Mouse (Mus musculus) liver, adult 10 weeks (tissue): Measurements from ENCODE around the gene Nkd2. TPM values are rescaled to one million over a fixed set of nuclear protein-coding genes. Genes with fewer than 3 reads are reported as not detected.

Experiments used
- polyA plus RNA-seq: library from polyadenylated mRNA; stranded (reverse); fragments of 350-450 nt; fragmentation: Illumina TruSeq; extraction: RNeasy Lipid Tissue Mini Kit (QIAGEN cat#74804); gene quantifications from one replicate; pipeline ENCODE4 v1.2.3, GENCODE M21; 2014; ENCODE audit warnings: low read depth, low replicate concordance

The Nkd2 gene
- not detected for polyA plus RNA-seq

GRCm38 (mm10) chr13:73847465-73847836 is at the start of gene Nkd2:
Gene Nkd2, minus strand, starts transcription at chr13:73847631.

Other genes starting within 250 kb of the Nkd2 start
- 58.1 TPM for gene Clptm1l, start 243.6 kb downstream of the Nkd2 start, polyA plus RNA-seq
- 2.1 TPM for gene Tert, start 220.7 kb downstream of the Nkd2 start, polyA plus RNA-seq
- gene Slc6a18, start 169.6 kb downstream of the Nkd2 start, polyA plus RNA-seq, result not detected
- 0.21 TPM for gene Slc6a19, start 142.8 kb downstream of the Nkd2 start, polyA plus RNA-seq
- gene Slc12a7, start 114.5 kb downstream of the Nkd2 start, polyA plus RNA-seq, result 10.2 TPM
- gene Trip13, start 90.2 kb upstream of the Nkd2 start, polyA plus RNA-seq, result 0.87 TPM
- 6.6 TPM for gene Brd9, start 90.2 kb upstream of the Nkd2 start, polyA plus RNA-seq
- gene Zdhhc11, start 116.2 kb upstream of the Nkd2 start, polyA plus RNA-seq, result not detected
- gene Tppp, start 161.8 kb upstream of the Nkd2 start, polyA plus RNA-seq, result 4.2 TPM
- 0.66 TPM for gene Cep72, start 214.7 kb upstream of the Nkd2 start, polyA plus RNA-seq